Mouse (Mus musculus): Measurements from ENCODE around the gene Fbxw7.
A peak's percentile ranks its signal among the peaks of the same experiment; 100 is the strongest.

GRCm38 (mm10) chr3:84826938-84827337 is 11.9 kb downstream of the Fbxw7 start:
- peak; percentile 78 for TF ChIP-seq EP300 (IDR thresholded peaks at IDR 0.05; ENCODE audit: low read length)
- TF ChIP-seq CTCF (conservative IDR thresholded peaks at IDR 0.05 in 1 of 2, IDR thresholded peaks at IDR 0.05 in 1 of 2; ENCODE audit: low read depth in 2 of 2, low read length in 2 of 2) = no peak

All from CH12.LX (cell line).